Mouse (Mus musculus) adrenal gland, postnatal 0 days (tissue): ENCODE data around the gene Ctu1. TPM values are rescaled to one million over a fixed set of nuclear protein-coding genes. Genes with fewer than 3 reads are reported as not detected.

ENCODE experiments used
- polyA plus RNA-seq: library from polyadenylated mRNA; unstranded; fragments of >200 nt; fragmentation: Nextera tagmentation; extraction: Ambion mirVana; gene quantifications from 2 replicates; pipeline ENCODE4 v1.2.1, GENCODE M21; 2015

Gene Ctu1
- 6.4 and 8.3 TPM in 2 replicates for polyA plus RNA-seq

GRCm38 (mm10) chr7:43671809-43672580, at the start of gene Ctu1:
Gene Ctu1, plus strand, starts transcription at chr7:43672016.

GRCm38 (mm10) chr7:43634500-43634899, 37.3 kb upstream of the Ctu1 start, which contains the start of gene Ceacam18:
Gene Ceacam18, plus strand, starts transcription at chr7:43634707.

GRCm38 (mm10) chr7:43660002-43660401, 11.8 kb upstream of the Ctu1 start, which contains the start of gene Siglece:
Gene Siglece, minus strand, starts transcription at chr7:43660161.

GRCm38 (mm10) chr7:43690118-43690517, 18.3 kb downstream of the Ctu1 start, which contains the start of gene Klk14:
Gene Klk14, plus strand, starts transcription at chr7:43690418.

GRCm38 (mm10) chr7:43712267-43712666, 40.5 kb downstream of the Ctu1 start, which contains the start of gene Klk13:
Gene Klk13, plus strand, starts transcription at chr7:43712567.

Other genes with a start within 250 kb of the Ctu1 start
- not detected in 2 replicates for gene Lim2, start 244.3 kb upstream of the Ctu1 start, polyA plus RNA-seq
- gene Nkg7, start 234.9 kb upstream of the Ctu1 start, polyA plus RNA-seq, result 0.95 and 2.4 TPM in 2 replicates
- gene Cldnd2, start 231.2 kb upstream of the Ctu1 start, polyA plus RNA-seq, result not detected in 2 replicates
- gene Etfb, start 227.9 kb upstream of the Ctu1 start, polyA plus RNA-seq, result 379 and 383 TPM in 2 replicates
- 0.18 and 0.69 TPM in 2 replicates for gene Gm45233, start 227.9 kb upstream of the Ctu1 start, polyA plus RNA-seq
- 5.1 and 6.0 TPM in 2 replicates for gene Vsig10l, start 208.9 kb upstream of the Ctu1 start, polyA plus RNA-seq
- 0.26 and 0.65 TPM in 2 replicates for gene Iglon5, start 181.9 kb upstream of the Ctu1 start, polyA plus RNA-seq
- not detected in 2 replicates for gene 4931406B18Rik, start 166.1 kb upstream of the Ctu1 start, polyA plus RNA-seq
- gene Cd33, start 127.6 kb upstream of the Ctu1 start, polyA plus RNA-seq, result 1.3 and 2.0 TPM in 2 replicates
- gene Zfp658, start 109.8 kb upstream of the Ctu1 start, polyA plus RNA-seq, result 1.6 and 2.8 TPM in 2 replicates
- gene Zfp719, start 92.4 kb upstream of the Ctu1 start, polyA plus RNA-seq, result 7.7 and 9.8 TPM in 2 replicates
- gene Zfp819, start 64.8 kb upstream of the Ctu1 start, polyA plus RNA-seq, result not detected in 2 replicates
- 0.28 TPM in 1 of 2 replicates, not detected in the other for gene Ceacam18, start 37.3 kb upstream of the Ctu1 start, polyA plus RNA-seq
- gene Siglece, start 11.9 kb upstream of the Ctu1 start, polyA plus RNA-seq, result 1.3 and 1.4 TPM in 2 replicates
- gene Klk14, start 18.4 kb downstream of the Ctu1 start, polyA plus RNA-seq, result not detected in 2 replicates
- gene Klk13, start 40.6 kb downstream of the Ctu1 start, polyA plus RNA-seq, result 0.23 TPM in 1 of 2 replicates, not detected in the other
- gene Klk12, start 96.9 kb downstream of the Ctu1 start, polyA plus RNA-seq, result not detected in 2 replicates
- gene Klk11, start 102.6 kb downstream of the Ctu1 start, polyA plus RNA-seq, result 0.14 and 0.38 TPM in 2 replicates
- 2.2 and 3.9 TPM in 2 replicates for gene Klk10, start 109.0 kb downstream of the Ctu1 start, polyA plus RNA-seq
- 0.19 TPM in 1 of 2 replicates, not detected in the other for gene Klk9, start 119.9 kb downstream of the Ctu1 start, polyA plus RNA-seq
- gene Klk8, start 125.6 kb downstream of the Ctu1 start, polyA plus RNA-seq, result 7.3 and 16.9 TPM in 2 replicates
- gene Klk7, start 139.3 kb downstream of the Ctu1 start, polyA plus RNA-seq, result 0.17 TPM in 1 of 2 replicates, not detected in the other
- gene Klk6, start 152.5 kb downstream of the Ctu1 start, polyA plus RNA-seq, result not detected in 2 replicates
- gene Klk5, start 170.0 kb downstream of the Ctu1 start, polyA plus RNA-seq, result not detected in 2 replicates
- gene Klk4, start 209.1 kb downstream of the Ctu1 start, polyA plus RNA-seq, result not detected in 2 replicates